Mouse (Mus musculus) spleen, adult 2 months (tissue): ENCODE results near the gene Platr25.
"Not testable (repeated sequence)": the region's sequence is repeated elsewhere in the genome, so short reads cannot be mapped to it uniquely, and the experiment has no call there.

Experiments used
- CTCF ChIP-seq: fragments of 200-500 bp; IDR thresholded peaks from 2 replicates; pipeline ENCODE4 v1.5.1; 2011; ENCODE audit warnings: mild to moderate bottlenecking, inconsistent platforms; ENCODE audit not compliant: insufficient read depth, insufficient read length, insufficient replicate concordance; ENCODE audit errors: extremely low read depth
- POLR2A ChIP-seq: fragments of 200-500 bp; IDR thresholded peaks from 2 replicates; pipeline ENCODE4 v1.6.1; 2011; ENCODE audit warnings: low read depth, low read length, inconsistent platforms

GRCm38 (mm10) chr13:62652681-62653368 lies 107.7 kb downstream of the Platr25 start:
- not testable (repeated sequence) for TF ChIP-seq CTCF, POLR2A
